Mouse (Mus musculus) cerebellum, adult 8-10 months (tissue): ENCODE data around the gene Cfap45.

Source experiments
- DNase-seq: peaks from one replicate; pipeline ENCODE4 v3.0.0; 2022

Cfap45 gene

GRCm38 (mm10) chr1:172520576-172521440 lies at the start of gene Cfap45:
Gene Cfap45, plus strand, starts transcription at chr1:172520801.
- no peak for DNase-seq

- DNase-seq: no peak
Observed at GRCm38 (mm10) chr1:172472909-172473308, 47.7 kb upstream of the Cfap45 start.

- no peak for DNase-seq
Observed at GRCm38 (mm10) chr1:172474196-172474595, 46.4 kb upstream of the Cfap45 start.

GRCm38 (mm10) chr1:172475054-172475741 lies 45.4 kb upstream of the Cfap45 start, which contains the start of gene Slamf9:
Gene Slamf9, plus strand, starts transcription at chr1:172475358.
- no peak for DNase-seq

- DNase-seq: no peak
Observed at GRCm38 (mm10) chr1:172478020-172478419, 42.6 kb upstream of the Cfap45 start.

- DNase-seq: no peak
Observed at GRCm38 (mm10) chr1:172480376-172480775, 40.2 kb upstream of the Cfap45 start.

GRCm38 (mm10) chr1:172481111-172481510 lies 39.5 kb upstream of the Cfap45 start:
- no peak for DNase-seq

GRCm38 (mm10) chr1:172481540-172482280 lies 38.9 kb upstream of the Cfap45 start, which contains the start of gene Igsf9:
Gene Igsf9, plus strand, starts transcription at chr1:172481788.
- peak; percentile 66 for DNase-seq

GRCm38 (mm10) chr1:172482518-172483360 lies 37.9 kb upstream of the Cfap45 start:
- DNase-seq: no peak

GRCm38 (mm10) chr1:172483361-172483660 lies 37.3 kb upstream of the Cfap45 start:
- DNase-seq: no peak

GRCm38 (mm10) chr1:172484236-172484635 lies 36.4 kb upstream of the Cfap45 start:
- DNase-seq: no peak

GRCm38 (mm10) chr1:172484671-172485070 lies 35.9 kb upstream of the Cfap45 start:
- no peak for DNase-seq

GRCm38 (mm10) chr1:172485821-172486220 lies 34.8 kb upstream of the Cfap45 start:
- DNase-seq: no peak

- DNase-seq: no peak
Observed at GRCm38 (mm10) chr1:172486236-172486635, 34.4 kb upstream of the Cfap45 start.

GRCm38 (mm10) chr1:172486651-172487050 lies 34.0 kb upstream of the Cfap45 start:
- DNase-seq: no peak

- no peak for DNase-seq
Observed at GRCm38 (mm10) chr1:172487859-172488258, 32.7 kb upstream of the Cfap45 start.

- no peak for DNase-seq
Observed at GRCm38 (mm10) chr1:172488831-172489230, 31.8 kb upstream of the Cfap45 start.

- peak; percentile 10 for DNase-seq
Observed at GRCm38 (mm10) chr1:172489585-172490250, 30.9 kb upstream of the Cfap45 start.

- peak; percentile 88 for DNase-seq
Observed at GRCm38 (mm10) chr1:172490261-172490661, 30.3 kb upstream of the Cfap45 start.

- DNase-seq: no peak
Observed at GRCm38 (mm10) chr1:172492047-172492446, 28.6 kb upstream of the Cfap45 start.

- no peak for DNase-seq
Observed at GRCm38 (mm10) chr1:172493516-172493915, 27.1 kb upstream of the Cfap45 start.

GRCm38 (mm10) chr1:172496030-172496429 lies 24.6 kb upstream of the Cfap45 start:
- DNase-seq: no peak
